Mouse (Mus musculus) thymus, postnatal 36 days (tissue): ENCODE measurements around the gene Gatad2b.

ENCODE experiments used
- DNase-seq, 2 experiments: peaks; one replicate each; pipeline ENCODE4 v3.0.0; 2022; ENCODE audit warnings: mixed read lengths in 2 of 2

The Gatad2b gene

DNA sequence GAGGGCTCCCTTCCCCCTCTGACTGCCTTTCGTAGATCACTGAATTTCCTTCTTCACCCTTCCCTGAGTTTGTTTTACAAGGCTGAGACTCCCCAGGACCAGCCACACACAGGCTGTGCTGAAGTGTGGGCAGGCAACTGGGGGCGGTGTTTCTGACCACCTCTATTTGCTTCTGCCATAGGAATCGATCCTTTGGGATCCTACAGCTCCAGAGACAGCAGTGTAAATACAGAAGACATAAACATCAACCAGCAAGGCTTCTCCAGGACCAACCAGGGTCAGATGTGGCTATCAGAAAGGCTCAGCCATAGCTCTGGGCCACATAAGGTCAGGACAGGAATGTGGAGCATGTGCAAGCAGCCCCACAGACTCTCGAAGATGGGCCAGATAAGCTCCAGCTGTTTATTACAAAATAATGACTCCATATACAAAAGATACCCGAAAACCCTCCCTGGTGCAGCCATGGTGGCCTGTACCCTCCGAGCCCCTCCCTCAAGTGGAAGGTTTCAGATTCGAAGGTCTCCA lies 91.9 kb downstream of the Gatad2b start:
- DNase-seq, result no peak

DNA sequence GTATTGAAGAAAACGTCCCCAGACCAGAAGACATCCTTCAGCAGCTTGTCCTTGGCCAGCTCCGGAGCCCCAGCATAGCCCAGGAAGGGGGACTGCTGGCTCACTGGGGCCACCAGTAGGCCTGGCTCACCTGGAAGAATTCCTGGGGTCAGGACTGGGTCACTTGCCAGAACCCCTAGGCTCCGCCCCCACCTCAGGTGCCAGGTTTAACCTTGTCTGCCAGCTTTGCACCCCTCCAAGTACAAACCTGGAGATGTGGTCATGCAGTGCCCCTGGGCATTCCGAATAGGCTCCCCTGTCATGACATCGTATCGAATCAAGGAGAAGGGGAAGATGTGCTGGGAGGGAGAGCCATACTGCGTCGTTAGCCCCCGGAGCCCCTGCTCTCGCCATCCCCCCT lies 93.8 kb downstream of the Gatad2b start:
- no peak for DNase-seq

GRCm38 (mm10) chr3:90387483-90387882 lies 94.5 kb downstream of the Gatad2b start:
- DNase-seq, result no peak

DNA sequence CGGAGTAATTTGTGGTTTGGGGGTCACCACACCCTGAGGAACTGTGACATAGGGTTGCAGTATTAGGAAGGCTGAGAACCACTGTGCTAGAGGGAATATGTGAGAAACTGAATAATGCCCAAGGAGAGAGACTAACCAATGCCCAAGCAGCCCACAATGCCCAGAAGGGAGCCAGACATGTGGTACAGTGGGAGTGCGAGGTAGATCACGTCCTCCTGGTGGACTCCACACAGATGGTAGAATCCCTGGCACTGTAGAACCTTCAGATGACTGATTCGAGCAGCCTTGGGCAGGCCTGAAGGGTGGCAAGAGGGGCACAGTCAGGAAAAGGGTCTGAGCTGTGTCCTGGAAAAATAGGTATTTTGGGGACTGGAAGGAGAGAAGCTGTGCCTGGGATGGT lies 95.2 kb downstream of the Gatad2b start:
- no peak for DNase-seq

GRCm38 (mm10) chr3:90388726-90389510 lies 95.9 kb downstream of the Gatad2b start:
- DNase-seq, result no peak

- no peak for DNase-seq
These were observed 96.8 kb downstream of the Gatad2b start, which contains the start of gene Slc27a3 for GRCm38 (mm10) chr3:90389511-90390490. TSS of gene Slc27a3 (minus strand) at chr3:90389938.

DNA sequence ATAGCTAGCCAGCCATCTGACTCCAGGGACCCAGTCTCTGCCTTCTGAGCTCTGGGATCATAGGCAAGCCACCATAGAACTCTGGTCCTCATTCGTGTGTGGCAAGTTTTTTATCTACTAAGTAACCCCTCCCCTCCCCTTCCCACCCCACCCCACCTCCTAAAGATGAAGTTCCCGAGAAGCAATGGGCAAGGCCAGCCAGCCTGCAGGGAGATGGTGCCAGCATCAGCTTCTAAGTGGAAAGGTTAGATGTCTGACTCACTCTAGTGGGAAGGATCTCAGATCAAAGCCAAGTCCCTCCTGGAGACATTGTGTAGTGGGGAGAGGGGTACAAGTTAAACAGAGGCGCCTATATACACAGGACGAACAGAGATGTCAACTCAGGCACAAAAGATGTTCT lies 98.0 kb downstream of the Gatad2b start:
- no peak for DNase-seq

DNA sequence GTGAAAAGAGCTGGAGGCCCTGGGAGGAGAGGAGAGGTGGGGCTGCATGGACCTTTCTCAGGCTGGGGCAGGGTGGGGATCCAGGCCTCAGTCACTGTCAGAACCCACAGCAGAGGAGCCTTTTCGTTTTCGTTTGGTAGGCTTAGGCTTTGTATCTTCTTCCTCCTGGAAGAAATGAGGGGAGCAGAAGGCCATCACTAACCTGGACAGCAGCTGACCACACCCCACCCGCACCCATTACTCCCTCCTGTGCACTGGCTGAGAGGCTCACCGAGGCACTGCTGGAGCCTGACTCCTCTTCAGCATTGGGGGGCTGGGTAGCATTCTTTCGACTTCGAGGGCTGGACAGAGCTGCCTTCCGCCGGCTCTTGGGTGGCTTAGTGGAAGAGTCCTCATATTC lies 99.0 kb downstream of the Gatad2b start:
- DNase-seq, result no peak

DNA sequence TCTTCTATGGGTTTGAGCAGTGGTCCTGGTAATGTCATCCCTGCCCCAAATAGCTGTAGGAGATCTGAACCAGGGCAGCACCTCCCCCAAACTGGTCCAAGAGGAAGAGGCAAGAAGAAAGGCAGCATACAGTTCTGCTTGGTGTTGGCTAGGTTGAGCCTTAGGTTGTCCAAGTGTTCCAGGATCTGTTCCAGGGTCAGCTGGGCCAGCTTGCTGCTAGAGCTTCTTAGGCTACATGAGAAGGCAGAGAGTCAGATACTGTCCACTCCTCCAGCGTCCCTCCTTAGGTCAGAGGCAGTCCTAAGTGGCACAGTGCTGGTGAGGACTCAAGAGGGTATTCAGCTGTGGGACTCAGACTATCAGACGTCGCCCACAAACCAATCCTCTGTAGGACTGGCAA lies 99.7 kb downstream of the Gatad2b start:
- no peak for DNase-seq

- DNase-seq, result no peak
These were observed 102.7 kb downstream of the Gatad2b start for GRCm38 (mm10) chr3:90395629-90396028.

DNA sequence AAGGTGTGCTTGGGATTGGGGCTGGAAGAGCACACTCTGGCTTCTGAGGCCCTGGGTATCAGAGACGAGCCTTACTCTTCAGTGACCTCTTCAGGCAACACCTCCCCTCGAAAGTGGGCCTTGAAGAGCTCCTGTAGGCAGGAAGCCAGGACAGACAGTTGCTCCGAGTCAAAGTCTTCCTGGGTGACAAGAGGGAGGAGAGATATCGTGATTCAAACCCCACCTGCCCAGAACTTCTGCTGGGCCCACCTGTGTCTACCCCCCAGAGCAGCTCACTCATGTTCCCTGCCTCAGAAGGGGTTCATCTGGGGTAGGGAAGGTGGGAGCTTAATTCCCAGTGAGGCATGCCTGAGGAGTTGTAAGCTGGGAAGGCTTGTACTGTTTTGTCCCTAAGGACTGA lies 108.0 kb downstream of the Gatad2b start:
- no peak for DNase-seq

- no peak for DNase-seq
These were observed 111.1 kb downstream of the Gatad2b start for GRCm38 (mm10) chr3:90404121-90404520.

GRCm38 (mm10) chr3:90404609-90405008 lies 111.6 kb downstream of the Gatad2b start:
- DNase-seq, result no peak

- DNase-seq, result no peak
These were observed 113.4 kb downstream of the Gatad2b start for GRCm38 (mm10) chr3:90406414-90406813.

DNA sequence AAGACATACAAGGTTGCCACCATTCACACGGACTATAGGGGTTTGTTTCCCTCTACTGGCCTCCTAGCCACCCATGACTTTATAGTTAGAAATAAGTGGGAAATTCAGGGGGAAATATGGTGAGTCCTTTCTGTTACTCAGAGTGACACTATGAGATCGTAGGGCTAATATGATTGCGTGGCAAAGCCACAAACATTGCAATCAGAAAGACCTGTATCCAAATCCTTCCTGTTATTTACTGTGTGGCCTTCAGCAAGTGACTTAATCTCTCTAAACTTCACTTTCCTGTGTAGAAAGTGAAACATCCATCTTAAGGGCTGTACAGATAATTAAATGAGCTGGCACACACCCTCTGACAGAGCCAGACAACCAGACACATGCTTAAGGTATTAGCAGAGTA lies 115.7 kb downstream of the Gatad2b start:
- DNase-seq, result no peak

- peak; percentile 60 to 61 for DNase-seq
These were observed 119.5 kb downstream of the Gatad2b start for GRCm38 (mm10) chr3:90412312-90413010.

DNA sequence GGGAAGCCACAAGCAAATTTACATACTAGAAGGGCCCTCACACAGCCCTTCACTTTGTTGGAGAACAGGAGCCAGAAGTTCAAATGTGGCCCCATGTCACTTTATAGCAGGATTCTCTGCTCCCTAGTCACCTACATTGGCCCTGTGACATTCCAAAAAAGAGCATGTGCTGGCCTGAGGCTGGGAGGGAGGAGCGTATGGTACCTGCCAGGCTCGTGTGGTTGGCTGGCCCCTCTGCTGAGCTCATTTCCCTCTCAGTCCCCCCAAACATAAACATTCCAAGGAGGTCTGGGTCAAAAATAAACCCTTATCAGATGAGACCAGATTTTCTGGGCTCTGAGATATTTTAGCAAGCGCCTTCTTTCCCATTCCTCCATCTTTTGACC lies 120.0 kb downstream of the Gatad2b start:
- DNase-seq, result no peak
